Mouse (Mus musculus) stomach, postnatal 0 days (tissue): ENCODE data around the gene Fbxw7.

Source experiments
- CTCF ChIP-seq: IDR thresholded peaks from 2 replicates; pipeline ENCODE4 v1.5.1; 2016; ENCODE audit warnings: antibody characterized with exemption, low read depth, mild to moderate bottlenecking, moderate library complexity
- EP300 ChIP-seq: optimal IDR thresholded peaks from 2 replicates; pipeline ENCODE3; 2016; ENCODE audit warnings: antibody characterized with exemption

GRCm38 (mm10) chr3:84890983-84891382 is 75.9 kb downstream of the Fbxw7 start:
- TF ChIP-seq CTCF: no peak
- no peak for TF ChIP-seq EP300
